Mouse (Mus musculus) limb, embryonic 10.5 days (tissue): ENCODE data around the gene Gas2l3. TPM values are rescaled to one million over a fixed set of nuclear protein-coding genes. Genes with fewer than 3 reads are reported as not detected.

Experiments used
- DNase-seq: peaks from one replicate; pipeline ENCODE4 v3.0.0-alpha.2; 2017; ENCODE audit warnings: low spot score
- H3K27ac ChIP-seq: fragments of 300-500 bp; sonication (generic); 2 replicates; pipeline ENCODE4 v1.5.1; 2016; ENCODE audit warnings: mild to moderate bottlenecking
- H3K27me3 ChIP-seq: fragments of 300-500 bp; sonication (generic); 2 replicates; pipeline ENCODE4 v1.6.1; 2016; ENCODE audit warnings: low read depth, mild to moderate bottlenecking; ENCODE audit not compliant: poor library complexity, severe bottlenecking
- H3K36me3 ChIP-seq: fragments of 300-500 bp; sonication (generic); 2 replicates; pipeline ENCODE4 v1.6.1; 2016; ENCODE audit warnings: mild to moderate bottlenecking, moderate library complexity
- H3K4me1 ChIP-seq: fragments of 300-500 bp; sonication (generic); 2 replicates; pipeline ENCODE4 v1.6.1; 2016
- H3K4me3 ChIP-seq: fragments of 300-500 bp; sonication (generic); 2 replicates; pipeline ENCODE4 v1.5.1; 2016; ENCODE audit warnings: mild to moderate bottlenecking, moderate library complexity
- H3K9me3 ChIP-seq: fragments of 300-500 bp; sonication (generic); replicated peaks from 2 replicates; pipeline ENCODE4 v1.6.1; 2016; ENCODE audit warnings: mild to moderate bottlenecking
- WGBS: fragments of 180-500 bp; shearing (Covaris S2); methylation state at CpG from one replicate; pipeline ENCODE4 v1.1.7; 2016; 5-methylcytosine and 5-hydroxymethylcytosine counted together
- polyA plus RNA-seq: library from polyadenylated mRNA; unstranded; fragments of >200 nt; fragmentation: Nextera tagmentation; extraction: Ambion mirVana; gene quantifications from 2 replicates; pipeline ENCODE4 v1.2.1, GENCODE M21; 2016

The Gas2l3 gene
- 10.6 and 13.8 TPM in 2 replicates for polyA plus RNA-seq

DNA sequence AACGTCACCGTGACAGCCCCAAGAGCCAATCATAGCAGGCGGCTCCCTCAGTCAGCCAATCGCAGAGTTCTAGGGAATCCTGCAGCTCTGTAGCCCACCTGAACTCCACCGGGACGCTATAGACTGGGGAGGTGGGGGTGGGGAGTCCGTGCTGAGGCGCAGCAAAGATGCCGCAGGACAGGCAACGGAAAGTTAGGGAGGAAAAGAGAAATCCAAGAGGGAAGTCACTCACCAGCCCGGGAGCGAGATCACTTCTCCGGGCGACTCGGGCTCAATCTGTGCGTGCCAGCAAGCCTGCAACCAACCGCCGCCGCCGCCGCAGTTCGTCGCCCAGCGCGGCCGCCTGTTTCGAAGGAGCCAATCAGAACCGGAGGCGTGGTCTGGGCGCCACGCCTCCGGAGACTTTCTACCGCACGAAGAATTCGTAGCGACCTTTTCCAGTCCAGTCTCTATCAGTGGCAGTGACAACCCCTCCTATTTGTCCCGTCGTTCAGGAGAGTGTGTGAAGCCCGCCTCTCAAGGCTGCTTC, at the start of gene Gas2l3:
Gene Gas2l3 (minus strand): TSS at position 345 of the 529 bp plus-strand sequence.
- no peaks in the 10 kb centered on the region for H3K9me3 ChIP-seq
- 0 out of 2 replicates have a peak, but pooled peaks cover 4% of the 10 kb centered on the region for H3K27me3 ChIP-seq
- H3K4me1 ChIP-seq: peaks cover 13% of the 10 kb centered on the region
- WGBS: under 1% methylated on average over 39 of the region's 39 CpGs
- peak within 1 kb of the TSS; percentile 88 for H3K27ac ChIP-seq
- 0 out of 2 replicates have a peak, but pooled peaks cover 6% of the 10 kb centered on the region for H3K36me3 ChIP-seq
- DNase-seq: peak; percentile 91
- peak within 1 kb of the TSS; percentile 71 for H3K4me3 ChIP-seq

DNA sequence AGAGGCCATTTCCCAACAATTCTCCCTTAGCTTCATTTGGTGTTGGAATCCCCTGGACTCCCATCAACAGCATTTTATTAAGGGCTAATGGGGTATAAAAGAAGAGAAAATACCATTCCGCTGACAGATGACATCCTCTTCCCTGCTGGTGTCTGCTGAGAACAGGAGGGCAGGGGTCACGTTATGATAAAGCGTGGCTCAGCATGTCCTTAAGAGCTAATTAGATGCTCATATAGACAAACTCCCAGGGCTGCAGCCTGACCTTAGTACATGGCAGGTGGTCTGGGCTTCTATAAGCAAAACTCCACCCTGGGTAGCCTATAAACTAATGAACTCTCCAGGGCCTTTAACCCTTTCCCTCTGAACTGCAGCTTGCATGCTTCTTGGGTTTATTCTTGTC, 47.6 kb upstream of the Gas2l3 start:
- Histone ChIP-seq H3K27ac (no peak overlapping the region), H3K27me3 (no peaks in the 10 kb centered on the region), H3K4me3 (no peak overlapping the region), H3K9me3 (no peaks in the 10 kb centered on the region), H3K4me1 (0 out of 2 replicates have a peak, but pooled peaks cover 3% of the 10 kb centered on the region), H3K36me3 (no peaks in the 10 kb centered on the region)
- WGBS: 28% methylated on average over 3 of the region's 3 CpGs
- DNase-seq: no peak

DNA sequence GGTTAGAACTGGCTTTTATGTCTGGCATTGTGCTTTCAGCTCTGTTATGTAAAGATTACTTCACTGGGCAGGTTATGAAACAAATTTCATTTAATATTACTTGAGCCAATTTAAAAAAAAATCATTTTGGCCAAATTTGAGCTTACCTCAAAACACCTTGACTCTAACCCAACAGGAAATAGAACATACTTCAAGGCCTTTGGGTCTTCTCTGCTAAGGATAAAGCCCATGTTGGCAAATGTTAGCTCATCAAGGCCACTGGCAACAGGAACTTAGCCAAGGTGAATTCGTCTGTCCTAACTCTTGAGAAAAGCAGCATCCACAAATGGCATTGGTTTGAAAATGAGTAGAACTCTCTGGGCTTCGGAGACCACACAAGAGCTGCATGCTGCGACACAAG, 46.5 kb upstream of the Gas2l3 start:
- 0 out of 2 replicates have a peak, but pooled peaks cover 3% of the 10 kb centered on the region for H3K4me1 ChIP-seq
- H3K27me3 ChIP-seq: no peaks in the 10 kb centered on the region
- H3K4me3 ChIP-seq: no peak overlapping the region
- no peak overlapping the region for H3K27ac ChIP-seq
- no peak for DNase-seq
- no peaks in the 10 kb centered on the region for H3K36me3 ChIP-seq
- no peaks in the 10 kb centered on the region for H3K9me3 ChIP-seq
- WGBS: 91% methylated on average over 3 of the region's 3 CpGs

DNA sequence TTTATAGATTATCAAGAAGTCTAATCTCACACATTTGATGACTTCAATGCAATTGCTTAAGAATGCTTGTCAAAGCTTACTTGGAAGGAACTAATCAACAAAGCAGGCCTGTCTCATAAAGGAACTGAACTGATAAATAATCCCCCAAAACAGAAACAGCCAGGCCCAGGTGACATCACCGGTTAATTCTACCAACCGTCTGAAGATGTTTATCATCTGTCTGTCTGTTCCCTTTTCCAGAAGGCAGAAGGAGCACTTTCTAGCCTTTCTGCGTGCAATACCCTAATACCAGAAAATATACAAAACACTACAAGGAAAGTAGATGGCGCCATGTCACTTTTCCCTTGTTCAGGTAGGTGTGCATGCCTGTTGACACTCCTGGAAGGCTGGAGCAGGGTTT, 45.7 kb upstream of the Gas2l3 start:
- Histone ChIP-seq H3K9me3 (no peaks in the 10 kb centered on the region), H3K4me1 (0 out of 2 replicates have a peak, but pooled peaks cover 3% of the 10 kb centered on the region), H3K27ac (no peak overlapping the region), H3K36me3 (no peaks in the 10 kb centered on the region), H3K4me3 (no peak overlapping the region), H3K27me3 (no peaks in the 10 kb centered on the region)
- no peak for DNase-seq
- 79% methylated on average over 4 of the region's 4 CpGs for whole genome bisulfite sequencing

DNA sequence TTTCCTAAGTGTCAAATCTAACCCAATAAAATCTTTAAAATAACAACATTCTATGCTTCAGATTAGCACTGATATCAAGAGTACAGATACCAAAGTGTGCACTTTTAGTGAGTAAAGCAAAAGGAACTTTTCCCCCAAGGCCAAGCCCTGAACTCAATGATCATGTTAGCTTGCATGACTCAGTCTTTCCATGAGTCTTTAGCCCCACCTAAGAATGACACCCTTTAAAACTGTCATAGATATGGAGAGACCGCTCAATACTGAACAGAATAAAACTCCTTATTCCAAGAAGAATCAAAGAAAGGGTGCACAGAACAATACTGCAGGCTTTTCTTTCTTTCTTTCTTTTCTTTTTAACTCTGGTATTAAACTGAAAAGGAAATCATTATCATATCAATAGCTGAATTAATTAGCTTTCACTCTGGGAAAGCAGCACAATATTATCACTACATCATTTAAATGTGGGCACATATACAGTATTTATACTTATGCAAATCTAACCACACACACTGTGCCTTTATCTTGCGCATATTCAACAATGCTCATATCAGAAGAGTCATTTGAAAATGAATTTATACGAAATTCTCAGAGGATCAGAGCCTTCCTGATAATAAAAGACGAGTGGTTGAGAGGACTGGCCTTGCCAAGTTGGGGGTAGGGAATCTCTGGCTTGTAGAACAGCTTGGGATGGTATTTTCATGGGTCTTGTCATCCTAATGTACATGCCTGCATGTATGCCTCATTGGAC, 43.4 kb upstream of the Gas2l3 start:
- Histone ChIP-seq H3K36me3 (no peaks in the 10 kb centered on the region), H3K27ac (no peak overlapping the region), H3K27me3 (no peaks in the 10 kb centered on the region), H3K4me1 (0 out of 2 replicates have a peak, but pooled peaks cover 3% of the 10 kb centered on the region), H3K4me3 (no peak overlapping the region), H3K9me3 (no peaks in the 10 kb centered on the region)
- no peak for DNase-seq
- 69% methylated on average over 4 of the region's 4 CpGs for WGBS

DNA sequence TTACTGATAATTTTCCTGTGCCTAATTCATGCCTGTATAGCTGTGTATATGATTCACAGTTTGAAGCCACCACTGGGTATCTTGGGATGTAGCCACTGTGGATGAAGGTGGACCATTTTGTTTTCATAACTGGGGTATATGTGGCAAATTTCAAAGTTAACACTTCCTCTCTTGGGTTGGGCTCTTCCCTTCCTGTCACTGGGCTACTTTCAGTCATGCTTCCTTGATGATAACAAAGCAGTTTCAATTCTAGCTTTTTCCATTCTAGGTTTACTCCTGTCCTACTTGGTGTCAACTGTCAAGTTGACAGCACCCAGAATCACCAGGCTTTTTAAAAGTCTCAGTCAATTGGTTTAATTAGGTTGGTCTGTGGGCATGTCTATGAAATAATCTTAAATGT, 41.1 kb upstream of the Gas2l3 start:
- H3K27ac ChIP-seq: no peak overlapping the region
- no peaks in the 10 kb centered on the region for H3K36me3 ChIP-seq
- no peak overlapping the region for H3K4me3 ChIP-seq
- no peaks in the 10 kb centered on the region for H3K9me3 ChIP-seq
- DNase-seq: no peak
- H3K4me1 ChIP-seq: no peaks in the 10 kb centered on the region
- no peaks in the 10 kb centered on the region for H3K27me3 ChIP-seq

DNA sequence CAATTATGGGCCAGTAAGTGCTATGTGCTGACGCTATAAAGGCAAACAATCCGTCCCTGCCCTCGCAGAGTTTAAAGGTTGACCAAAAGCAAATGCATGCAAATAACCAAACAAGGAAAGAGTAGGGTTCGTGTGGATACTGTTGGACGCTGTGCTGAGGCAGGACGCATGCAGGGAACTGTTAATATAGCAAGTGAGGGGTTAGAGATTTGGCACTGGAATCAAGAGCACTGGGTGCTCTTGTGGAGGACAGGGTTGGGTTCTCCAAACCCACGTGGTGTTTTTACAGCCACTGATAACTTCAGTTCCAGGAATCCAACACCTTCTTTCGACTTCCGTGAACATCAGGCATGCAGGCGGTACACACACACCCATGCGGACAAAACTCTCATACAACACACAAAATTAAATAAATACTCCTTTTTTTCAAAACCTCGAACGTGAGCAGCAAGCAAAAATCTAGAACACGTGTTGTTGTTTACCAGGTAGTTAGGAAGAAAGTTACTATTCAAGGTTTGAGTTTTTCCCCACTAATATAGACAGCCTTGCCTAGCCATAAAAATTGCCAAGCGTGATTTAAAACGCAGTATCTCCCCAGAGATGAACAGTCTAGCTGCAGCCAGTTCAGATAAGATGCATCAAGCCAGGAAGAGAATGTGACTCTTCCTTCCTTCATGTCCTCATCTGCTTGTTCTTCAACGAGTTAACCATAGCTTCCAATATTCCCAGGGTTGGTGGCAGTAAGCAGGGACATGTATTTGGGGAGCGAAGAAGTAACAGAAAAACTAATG, 40.2 kb upstream of the Gas2l3 start:
- 82% methylated on average over 18 of the region's 18 CpGs for WGBS
- no peak overlapping the region for H3K4me3 ChIP-seq

DNA sequence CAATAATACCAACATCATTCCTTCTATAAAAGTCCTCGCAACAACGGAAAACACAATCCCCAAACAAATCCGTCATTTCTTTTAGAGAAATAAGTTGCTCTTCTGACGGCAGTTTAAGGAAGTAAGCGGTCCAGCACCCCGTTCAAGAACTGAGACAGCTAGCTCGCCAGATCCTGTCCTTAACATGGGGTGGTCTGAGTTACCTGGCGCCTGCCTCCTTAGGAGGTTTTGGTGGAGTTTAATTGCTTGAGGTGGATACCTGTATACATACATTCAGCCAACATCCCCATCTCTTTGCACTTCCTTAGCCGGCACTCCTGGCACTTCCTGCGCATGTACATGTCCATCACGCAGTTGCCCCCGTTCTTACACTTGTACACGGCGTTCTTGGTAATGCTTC, 39.3 kb upstream of the Gas2l3 start:
- no peak overlapping the region for H3K4me3 ChIP-seq
- DNase-seq: no peak
- H3K36me3 ChIP-seq: no peaks in the 10 kb centered on the region
- H3K27ac ChIP-seq: no peak overlapping the region
- H3K9me3 ChIP-seq: no peaks in the 10 kb centered on the region
- WGBS: 92% methylated on average over 14 of the region's 14 CpGs
- no peaks in the 10 kb centered on the region for H3K27me3 ChIP-seq
- no peaks in the 10 kb centered on the region for H3K4me1 ChIP-seq

More for the DNA sequence above, 40.2 kb upstream of the Gas2l3 start:
- H3K36me3 ChIP-seq: no peaks in the 10 kb centered on the region
- no peaks in the 10 kb centered on the region for H3K4me1 ChIP-seq
- DNase-seq: no peak
- H3K27me3 ChIP-seq: no peaks in the 10 kb centered on the region
- H3K27ac ChIP-seq: no peak overlapping the region
- H3K9me3 ChIP-seq: no peaks in the 10 kb centered on the region

DNA sequence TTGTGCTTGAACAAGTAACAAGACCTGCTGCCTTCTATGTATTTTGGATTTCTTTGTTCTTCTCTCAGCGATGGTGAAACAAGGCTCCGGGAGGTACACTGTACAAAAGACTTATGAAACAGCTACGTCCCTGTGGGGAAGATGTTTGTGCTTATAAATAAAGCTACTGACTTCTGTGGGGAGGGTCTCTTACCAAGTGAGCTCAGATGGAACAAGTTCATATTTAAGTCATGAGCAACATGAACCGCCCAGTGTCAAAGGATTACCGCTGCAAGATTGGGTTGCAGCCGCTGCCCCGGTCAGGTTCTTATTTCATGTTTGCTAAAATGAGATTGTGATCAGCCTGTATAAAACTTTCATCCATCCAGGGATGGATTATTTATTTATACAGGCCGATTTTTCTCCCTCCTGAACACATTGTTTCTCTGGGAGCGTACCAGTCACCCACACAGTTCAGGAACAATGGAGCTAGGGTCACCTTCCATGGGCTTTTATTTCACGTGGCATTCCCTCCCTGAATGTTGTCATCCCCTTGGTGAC, 38.4 kb upstream of the Gas2l3 start:
- Histone ChIP-seq H3K9me3 (no peaks in the 10 kb centered on the region), H3K4me3 (no peak overlapping the region), H3K36me3 (no peaks in the 10 kb centered on the region), H3K4me1 (no peaks in the 10 kb centered on the region), H3K27me3 (no peaks in the 10 kb centered on the region), H3K27ac (no peak overlapping the region)
- no peak for DNase-seq
- 87% methylated on average over 10 of the region's 10 CpGs for WGBS

DNA sequence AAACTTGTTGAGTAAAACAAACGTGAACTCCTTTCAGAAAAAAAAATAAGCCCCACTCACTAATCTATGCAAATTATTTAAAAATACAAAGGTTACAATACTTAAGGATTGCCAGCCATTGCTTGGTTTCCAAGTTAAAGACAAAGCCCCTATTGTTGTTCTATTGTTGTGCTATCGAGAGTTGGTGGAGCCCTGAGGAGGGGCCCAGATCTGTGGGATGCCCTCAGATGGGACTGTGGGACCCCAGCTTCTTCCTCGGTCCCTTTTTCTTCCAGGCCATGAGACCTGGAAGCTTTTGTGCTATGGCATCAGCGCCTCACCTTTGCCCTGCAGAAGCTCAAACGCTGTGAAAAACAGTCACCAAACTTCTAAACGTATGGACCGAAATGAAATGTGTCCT, 37.9 kb upstream of the Gas2l3 start:
- no peak for DNase-seq
- Histone ChIP-seq H3K4me3 (no peak overlapping the region), H3K27ac (no peak overlapping the region), H3K36me3 (no peaks in the 10 kb centered on the region), H3K4me1 (no peaks in the 10 kb centered on the region), H3K27me3 (no peaks in the 10 kb centered on the region), H3K9me3 (no peaks in the 10 kb centered on the region)
- WGBS: 65% methylated on average over 7 of the region's 7 CpGs

DNA sequence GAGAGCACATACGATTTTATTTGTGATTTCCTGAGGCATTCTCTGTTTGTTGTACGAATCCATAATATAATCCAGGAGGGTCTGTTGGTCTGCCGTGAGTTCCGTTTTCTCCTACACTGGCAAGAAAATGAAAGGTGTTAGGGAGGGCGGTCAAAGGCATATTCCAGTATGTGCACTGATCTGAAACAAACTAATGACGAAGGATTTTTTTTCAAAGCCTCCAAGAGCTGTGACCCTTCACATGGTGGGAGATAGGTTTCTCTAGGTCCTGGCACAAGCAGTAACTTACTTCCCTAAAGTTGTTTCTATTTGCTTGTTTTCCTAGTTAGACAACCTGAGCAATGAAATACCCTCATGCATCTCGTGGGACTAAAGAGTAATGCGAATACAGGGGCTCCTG, 35.0 kb upstream of the Gas2l3 start:
- DNase-seq: no peak
- Histone ChIP-seq H3K4me1 (no peaks in the 10 kb centered on the region), H3K9me3 (no peaks in the 10 kb centered on the region), H3K36me3 (no peaks in the 10 kb centered on the region), H3K4me3 (no peak overlapping the region), H3K27ac (no peak overlapping the region), H3K27me3 (no peaks in the 10 kb centered on the region)
- WGBS: 91% methylated on average over 8 of the region's 8 CpGs

DNA sequence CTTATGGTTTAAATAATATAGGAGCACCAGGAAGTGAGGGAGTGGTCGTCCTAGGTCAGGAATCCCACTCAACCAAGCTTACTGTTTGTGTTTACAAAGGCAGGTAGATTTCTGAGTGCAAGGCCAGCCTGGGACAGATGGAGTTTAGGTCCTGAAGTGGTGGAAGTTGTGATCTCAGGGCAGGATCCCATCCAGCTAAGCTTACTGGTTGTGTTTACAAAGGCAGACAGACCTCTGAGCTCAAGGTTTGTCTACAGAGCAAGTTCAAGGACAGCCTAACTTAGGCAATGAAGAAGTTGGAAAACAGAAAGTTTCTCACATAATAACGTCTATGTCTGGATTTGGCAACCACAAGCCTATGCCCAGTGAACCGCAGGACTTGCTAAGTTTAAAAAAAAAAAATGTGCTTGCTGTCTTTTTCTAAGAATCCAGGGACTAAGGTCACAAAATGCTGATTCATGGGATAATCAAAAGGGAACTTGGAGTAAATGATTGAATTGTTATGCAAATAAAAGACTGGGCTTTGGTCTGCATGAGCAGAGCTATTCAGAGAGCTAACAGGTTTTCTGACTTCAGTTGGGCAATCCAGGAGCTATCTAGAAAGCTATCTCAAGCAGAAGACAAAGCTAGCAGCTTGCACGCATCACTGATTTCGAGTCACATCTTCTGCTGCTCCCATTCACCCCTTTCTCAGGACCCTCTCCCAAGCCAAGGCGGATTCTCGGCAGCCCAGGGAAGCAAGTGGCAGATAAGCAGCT, 27.0 kb upstream of the Gas2l3 start:
- no peaks in the 10 kb centered on the region for H3K9me3 ChIP-seq
- no peaks in the 10 kb centered on the region for H3K4me1 ChIP-seq
- 82% methylated on average over 7 of the region's 7 CpGs for WGBS
- no peak overlapping the region for H3K27ac ChIP-seq
- DNase-seq: no peak
- H3K27me3 ChIP-seq: no peaks in the 10 kb centered on the region
- no peaks in the 10 kb centered on the region for H3K36me3 ChIP-seq
- H3K4me3 ChIP-seq: no peak overlapping the region
